Mouse (Mus musculus): ENCODE data around the gene Eml3. TPM values are rescaled to one million over a fixed set of nuclear protein-coding genes. Genes with fewer than 3 reads are reported as not detected.

The Eml3 gene
- total and polyA plus RNA-seq, 3 experiments: 16.6 to 23.4 TPM; not detected in 1

GRCm38 (mm10) chr19:8886916-8887584, 42.3 kb upstream of the Eml3 start (continued):
- TF ChIP-seq MXI1 (IDR thresholded peaks at IDR 0.05; ENCODE audit: low read depth, low read length) (no peak), NRF1 (IDR thresholded peaks at IDR 0.05; ENCODE audit: insufficient read depth, low read depth, low read length, poor library complexity, severe bottlenecking) (no peak), CHD1 (IDR thresholded peaks at IDR 0.05; ENCODE audit: low read depth, low read length) (no peak)

- Histone ChIP-seq H3K4me1 (ENCODE audit: control insufficient read depth in 1 of 2, insufficient read depth in 2 of 2, low read length in 2 of 2) (peaks cover 0 to 13% of the 10 kb centered on the region in 2 experiments; a peak in 1 of 4 replicates), H3K9me3 (replicated peaks; ENCODE audit: insufficient read depth, low read length) (no peaks in the 10 kb centered on the region), H3K9ac (ENCODE audit: control insufficient read depth, low read depth, low read length, poor library complexity, severe bottlenecking) (peak overlapping the region; percentile 94), H3K27me3 (ENCODE audit: control insufficient read depth in 1 of 2, insufficient read depth in 2 of 2, low read length in 2 of 2) (no peaks in the 10 kb centered on the region), H3K4me3 (ENCODE audit: control insufficient read depth in 1 of 2, insufficient read depth in 1 of 2, low read depth in 2 of 2, low read length in 2 of 2) (peak overlapping the region; percentile 75 to 85), H3K27ac (ENCODE audit: control insufficient read depth, low read depth, low read length) (peak overlapping the region; percentile 91), H3K79me2 (ENCODE audit: control insufficient read depth, insufficient read depth, low read length, poor library complexity) (peaks cover 26% of the 10 kb centered on the region), H3K36me3 (ENCODE audit: control insufficient read depth in 1 of 2, insufficient read depth in 2 of 2, low read length in 2 of 2) (peaks cover 0 to 32% of the 10 kb centered on the region in 2 experiments; a peak in 2 of 4 replicates)
- peak; percentile 64 for DNase-seq (ENCODE audit: low read depth, low spot score)
- peak; percentile 95 for TF ChIP-seq MXI1 (IDR thresholded peaks at IDR 0.05; ENCODE audit: low read depth, low read length)
- TF ChIP-seq MEF2A (IDR thresholded peaks at IDR 0.05; ENCODE audit: extremely low read depth, insufficient replicate concordance, low read depth, low read length, poor library complexity, severe bottlenecking): no peak
- peak; percentile 97 for TF ChIP-seq MYC (IDR thresholded peaks at IDR 0.05; ENCODE audit: low read depth, low read length)
- peak; percentile 78 for TF ChIP-seq ZMIZ1 (IDR thresholded peaks at IDR 0.05; ENCODE audit: low read depth, low read length)
- peak; percentile 29; the same call in 1 of the 2 replicates for TF ChIP-seq SMC3 (IDR thresholded peaks at IDR 0.05; ENCODE audit: low read depth, low read length)
- TF ChIP-seq GATA1 (IDR thresholded peaks at IDR 0.05; ENCODE audit: low read depth, low read length): peak; percentile 40
- TF ChIP-seq NELFE (IDR thresholded peaks at IDR 0.05; ENCODE audit: low read depth, low read length): no peak; the same call in 1 of the 2 replicates
- no peak; the same call in 1 of the 2 replicates for TF ChIP-seq HCFC1 (IDR thresholded peaks at IDR 0.05; ENCODE audit: low read depth, low read length)
- no peak for TF ChIP-seq ZNF384 (IDR thresholded peaks at IDR 0.05; ENCODE audit: low read depth, low read length)
- TF ChIP-seq RCOR1 (IDR thresholded peaks at IDR 0.05; ENCODE audit: low read depth, low read length): peak; percentile 65
- 0 out of 2 replicates have a peak, but pooled peaks have one; percentile 65 for TF ChIP-seq MAZ (IDR thresholded peaks at IDR 0.05; ENCODE audit: low read depth, low read length)
- TF ChIP-seq UBTF (IDR thresholded peaks at IDR 0.05; ENCODE audit: borderline replicate concordance, insufficient read depth, low read depth, low read length): no peak
- TF ChIP-seq POLR2A (IDR thresholded peaks at IDR 0.05; ENCODE audit: control insufficient read depth in 1 of 2, insufficient read depth in 1 of 2, low read depth in 1 of 2, low read length in 2 of 2, poor library complexity in 1 of 2): peak; percentile 41 to 52; a peak in 3 of 4 replicates
- no peak for TF ChIP-seq RAD21 (IDR thresholded peaks at IDR 0.05; ENCODE audit: low read depth, low read length)
- no peak for TF ChIP-seq TCF12 (IDR thresholded peaks at IDR 0.05; ENCODE audit: low read depth, low read length)
- peak; percentile 65 for TF ChIP-seq KAT2A (conservative IDR thresholded peaks at IDR 0.05; ENCODE audit: low read depth, low read length)
- TF ChIP-seq MAFK (IDR thresholded peaks at IDR 0.05; ENCODE audit: borderline replicate concordance, low read depth, low read length): peak; percentile 40; the same call in 1 of the 2 replicates
- no peak; the same call in 1 of the 2 replicates for TF ChIP-seq CHD2 (IDR thresholded peaks at IDR 0.05; ENCODE audit: low read length)
- TF ChIP-seq BHLHE40 (IDR thresholded peaks at IDR 0.05; ENCODE audit: borderline replicate concordance, low read depth, low read length): peak; percentile 80
- no peak for TF ChIP-seq GABPA (IDR thresholded peaks at IDR 0.05; ENCODE audit: low read depth, low read length)
- TF ChIP-seq CTCF (IDR thresholded peaks at IDR 0.05 in 2 of 3, conservative IDR thresholded peaks at IDR 0.05 in 1 of 3; ENCODE audit: control insufficient read depth in 1 of 3, insufficient read depth in 1 of 3, low read depth in 2 of 3, low read length in 3 of 3, poor library complexity in 1 of 3, severe bottlenecking in 1 of 3): no peak
- TF ChIP-seq EP300 (IDR thresholded peaks at IDR 0.05; ENCODE audit: low read depth in 1 of 2, low read length in 2 of 2): no peak
- TF ChIP-seq ETS1 (IDR thresholded peaks at IDR 0.05; ENCODE audit: low read depth, low read length): peak; percentile 61; the same call in 1 of the 2 replicates
- no peak for TF ChIP-seq USF2 (IDR thresholded peaks at IDR 0.05; ENCODE audit: borderline replicate concordance in 1 of 2, insufficient read depth in 1 of 2, low read depth in 1 of 2, low read length in 2 of 2)
- no peak for TF ChIP-seq TAL1 (IDR thresholded peaks at IDR 0.05; ENCODE audit: low read length)
- peak; percentile 94 for TF ChIP-seq POLR2AphosphoS2 (IDR thresholded peaks at IDR 0.05; ENCODE audit: low read length)
- TF ChIP-seq CHD1 (IDR thresholded peaks at IDR 0.05; ENCODE audit: low read depth, low read length): peak; percentile 98
- 0 out of 2 replicates have a peak, but pooled peaks have one; percentile 1 for TF ChIP-seq POLR2AphosphoS5 (IDR thresholded peaks at IDR 0.05; ENCODE audit: borderline replicate concordance, low read depth, low read length)
- peak; percentile 36; the same call in 1 of the 2 replicates for TF ChIP-seq MYB (IDR thresholded peaks at IDR 0.05; ENCODE audit: low read depth, low read length)
Measured at GRCm38 (mm10) chr19:8887585-8888463, 41.5 kb upstream of the Eml3 start.
